21 mouse cellular contexts compared by ENCODE assay signal in the genomic region with DNA sequence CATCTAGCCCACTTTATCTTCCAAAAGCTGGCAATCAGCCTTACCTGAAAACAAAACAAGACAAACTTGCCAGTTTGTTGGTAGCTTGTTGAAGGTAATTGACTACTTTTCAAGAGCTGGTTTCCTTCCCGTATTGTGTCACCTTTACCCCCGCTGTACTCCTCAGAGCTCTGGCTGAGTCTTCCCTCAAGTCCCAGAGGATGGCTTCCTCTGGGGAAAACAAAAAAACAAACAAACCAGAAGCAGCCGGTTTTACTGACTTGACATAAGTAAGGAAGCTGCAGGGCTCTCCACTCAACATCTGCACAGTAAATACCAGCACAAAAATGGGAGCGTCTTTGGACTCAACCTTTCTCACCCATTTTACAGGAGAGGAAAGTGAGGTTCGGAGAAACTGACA. TPM values are rescaled to one million over a fixed set of nuclear protein-coding genes. Genes with fewer than 3 reads are reported as not detected.
A peak's percentile ranks its signal among the peaks of the same experiment; 100 is the strongest.
DNase-seq lines count a peak whose midpoint lies in the region; ATAC-seq and TF ChIP-seq lines count a peak whose summit lies in the region.
"Had no signal": no experiment of that assay in that cellular context is flagged by ENCODE, and none has a peak within 500 bp of the region (broad histone marks: within the 10 kb centered on the region; RNA-seq: fewer than 3 reads in every experiment).

No protein-coding gene starts in this region.

- 56% methylated on average over 5 of the region's 5 CpGs for WGBS in heart, adult 2 months
- WGBS in liver, adult 2 months, result 63% methylated on average over 5 of the region's 5 CpGs
- 72% methylated on average over 5 of the region's 5 CpGs for WGBS in liver, embryonic 12.5 days (ENCODE audit: insufficient replicate concordance)

- DNase-seq in adrenal gland, postnatal 14 days, result peak; percentile 37
- DNase-seq in adrenal gland, postnatal 25 days, result no peak
- no peak for DNase-seq in heart, adult 2 months
- DNase-seq in heart, postnatal 4 days, result no peak
- DNase-seq in liver, adult 2 months (ENCODE audit: extremely low read depth, low read depth, low spot score), result peak; percentile 31
- DNase-seq in adipocyte (ENCODE audit: low spot score), result peak; percentile 75
- DNase-seq in layer of hippocampus, postnatal 36 days, result no peak
- DNase-seq: cerebellum, adult 18-20 months; cerebellum, adult 9-11 months; cerebellum, postnatal 36 days; gastrocnemius, postnatal 25 days; heart, postnatal 36 days had no signal

- H3K27me3 ChIP-seq in heart, adult 2 months (ENCODE audit: control insufficient read depth, insufficient read depth, low read length), result no peaks in the 10 kb centered on the region
- no peaks in the 10 kb centered on the region for H3K27me3 ChIP-seq in liver, adult 2 months (ENCODE audit: control insufficient read depth, insufficient read depth, low read length)
- H3K27me3 ChIP-seq in liver, embryonic 12.5 days (replicated peaks), result no peaks in the 10 kb centered on the region
- H3K27me3 ChIP-seq: heart, embryonic 12.5 days; hindbrain, embryonic 12.5 days had no signal

- H3K4me3 ChIP-seq in heart, adult 2 months, result no peak overlapping the region
- no peak overlapping the region for H3K4me3 ChIP-seq in liver, adult 2 months (ENCODE audit: insufficient read depth, low read depth, low read length)
- H3K4me3 ChIP-seq in liver, embryonic 12.5 days, result no peak overlapping the region
- H3K4me3 ChIP-seq: embryonic facial prominence, embryonic 13.5 days; forebrain, embryonic 12.5 days; heart, embryonic 12.5 days; hindbrain, embryonic 12.5 days had no signal

- H3K4me2 ChIP-seq in liver, embryonic 12.5 days, result no peak overlapping the region
- H3K4me2 ChIP-seq: embryonic facial prominence, embryonic 13.5 days; forebrain, embryonic 12.5 days; heart, embryonic 12.5 days; hindbrain, embryonic 12.5 days had no signal

- no peak for TF ChIP-seq POLR2A in heart, adult 2 months (IDR thresholded peaks at IDR 0.05; ENCODE audit: insufficient read depth, low read depth, low read length)
- TF ChIP-seq POLR2A in liver, adult 2 months (IDR thresholded peaks at IDR 0.05; ENCODE audit: extremely low read depth, insufficient read depth, low read length), result no peak

- intact Hi-C loops in heart, adult 2 months (cut with DNase I), result loop anchor here (2.0 kb wide), 1 partner anchor 17 kb away; the partner anchor contains the start of gene Psma1

- H3K27ac ChIP-seq in heart, adult 2 months, result peak overlapping the region; percentile 40
- no peak overlapping the region; the same call in 1 of the 2 replicates for H3K27ac ChIP-seq in liver, adult 2 months (replicated peaks; ENCODE audit: insufficient read depth, low read depth, low read length)
- H3K27ac ChIP-seq in liver, embryonic 12.5 days, result no peak overlapping the region
- H3K27ac ChIP-seq: embryonic facial prominence, embryonic 13.5 days; forebrain, embryonic 12.5 days; hindbrain, embryonic 12.5 days had no signal

- no peak for TF ChIP-seq EP300 in heart, adult 2 months (IDR thresholded peaks at IDR 0.05; ENCODE audit: insufficient read depth, low read depth, low read length)

- ATAC-seq in liver, embryonic 12.5 days, result no peak
- ATAC-seq: forebrain, embryonic 16.5 days; hindbrain, embryonic 16.5 days; inflammation-experienced regulatory T-cells, adult 6 months; intestine, postnatal 0 days had no signal

- no peaks in the 10 kb centered on the region for H3K36me3 ChIP-seq in heart, adult 2 months (ENCODE audit: control insufficient read depth, insufficient read depth, low read length)
- no peaks in the 10 kb centered on the region for H3K36me3 ChIP-seq in liver, adult 2 months (ENCODE audit: control insufficient read depth, insufficient read depth, low read length)
- no peaks in the 10 kb centered on the region for H3K36me3 ChIP-seq in liver, embryonic 12.5 days
- H3K36me3 ChIP-seq: embryonic facial prominence, embryonic 13.5 days; forebrain, embryonic 12.5 days; heart, embryonic 12.5 days; hindbrain, embryonic 12.5 days had no signal

- no peaks in the 10 kb centered on the region for H3K9me3 ChIP-seq in liver, embryonic 12.5 days (replicated peaks)
- H3K9me3 ChIP-seq: embryonic facial prominence, embryonic 13.5 days; forebrain, embryonic 12.5 days; heart, embryonic 12.5 days; hindbrain, embryonic 12.5 days had no signal

- no peak overlapping the region for H3K9ac ChIP-seq in heart, adult 2 months (ENCODE audit: low read depth, low read length)
- no peak overlapping the region for H3K9ac ChIP-seq in liver, adult 2 months (ENCODE audit: low read depth, low read length)
- no peak overlapping the region for H3K9ac ChIP-seq in liver, embryonic 12.5 days
- H3K9ac ChIP-seq: embryonic facial prominence, embryonic 13.5 days; forebrain, embryonic 12.5 days; heart, embryonic 12.5 days; hindbrain, embryonic 12.5 days had no signal

- peaks cover 5% of the 10 kb centered on the region for H3K4me1 ChIP-seq in heart, adult 2 months (ENCODE audit: control insufficient read depth, insufficient read depth, low read length)
- H3K4me1 ChIP-seq in liver, adult 2 months (ENCODE audit: control insufficient read depth, insufficient read depth, low read length), result peaks cover 5% of the 10 kb centered on the region; the same call in 1 of the 2 replicates
- H3K4me1 ChIP-seq in liver, embryonic 12.5 days, result peaks cover 20% of the 10 kb centered on the region

- no peaks in the 10 kb centered on the region for H3K79me2 ChIP-seq in heart, adult 2 months (replicated peaks; ENCODE audit: control insufficient read depth, insufficient read depth, low read length)
- no peaks in the 10 kb centered on the region for H3K79me2 ChIP-seq in liver, adult 2 months (ENCODE audit: control insufficient read depth, insufficient read depth, low read length)

- TF ChIP-seq CTCF in heart, adult 2 months (IDR thresholded peaks at IDR 0.05), result no peak
- TF ChIP-seq CTCF in liver, adult 2 months (IDR thresholded peaks at IDR 0.05; ENCODE audit: low read depth, low read length), result no peak

RNA-seq across cellular contexts. Expression of gene Psma1, which starts 18.0 kb away (rescaled TPM):
- total RNA-seq in adrenal gland, postnatal 14 days (2021), result 163 and 166 TPM in 2 replicates
- total RNA-seq in adrenal gland, postnatal 25 days (2021), result 166 and 174 TPM in 2 replicates
- total RNA-seq in heart, adult 2 months (2021), result 100 to 1,000 TPM; 132 to 142 TPM
- polyA plus RNA-seq in heart, adult 2 months (2012; rRNA removed), result 116 and 221 TPM in 2 replicates
- 100 to 1,000 TPM; 147 to 148 TPM for total RNA-seq in heart, postnatal 4 days (2021)
- total RNA-seq in liver, adult 2 months (2014; rRNA removed), result 189 and 194 TPM in 2 replicates
- 88.9 and 96.5 TPM in 2 replicates for polyA plus RNA-seq in liver, adult 2 months (2012; rRNA removed)
- 336 and 348 TPM in 2 replicates for polyA plus RNA-seq in liver, embryonic 12.5 days (2016; fragmentation: Nextera tagmentation; extraction: Ambion mirVana)
- 100 to 1,000 TPM; 117 to 124 TPM for total RNA-seq in layer of hippocampus, postnatal 36 days (2021)

RNA-seq across cellular contexts. Expression of gene Copb1, which starts 39.4 kb away (rescaled TPM):
- 117 and 120 TPM in 2 replicates for total RNA-seq in adrenal gland, postnatal 14 days (2021)
- total RNA-seq in adrenal gland, postnatal 25 days (2021), result 115 and 133 TPM in 2 replicates
- 10 to 100 TPM; 40.1 to 40.5 TPM for total RNA-seq in heart, adult 2 months (2021)
- polyA plus RNA-seq in heart, adult 2 months (2012; rRNA removed), result 16.5 and 32.3 TPM in 2 replicates
- 10 to 100 TPM; 73.4 to 73.9 TPM for total RNA-seq in heart, postnatal 4 days (2021)
- total RNA-seq in liver, adult 2 months (2014; rRNA removed), result 79.1 and 82.7 TPM in 2 replicates
- polyA plus RNA-seq in liver, adult 2 months (2012; rRNA removed), result 20.3 and 20.9 TPM in 2 replicates
- 63.4 and 64.4 TPM in 2 replicates for polyA plus RNA-seq in liver, embryonic 12.5 days (2016; fragmentation: Nextera tagmentation; extraction: Ambion mirVana)
- total RNA-seq in layer of hippocampus, postnatal 36 days (2021), result 10 to 100 TPM; 64.0 to 67.3 TPM

Comparison
In these comparisons a context has a peak if more than half of its experiments do, and no peak if none do; other contexts are left out.
1. DNase-seq: peak in adrenal gland, postnatal 14 days (single experiment), liver, adult 2 months (single experiment) and adipocyte (single experiment); none in adrenal gland, postnatal 25 days (single experiment), heart, adult 2 months (0 of 2), heart, postnatal 4 days (single experiment) and layer of hippocampus, postnatal 36 days (0 of 2).